Mouse (Mus musculus): ENCODE measurements around the gene Cpe. TPM values are rescaled to one million over a fixed set of nuclear protein-coding genes. Genes with fewer than 3 reads are reported as not detected.

Cpe gene
- polyA plus RNA-seq, 2 experiments: 132 to 194 TPM

DNA sequence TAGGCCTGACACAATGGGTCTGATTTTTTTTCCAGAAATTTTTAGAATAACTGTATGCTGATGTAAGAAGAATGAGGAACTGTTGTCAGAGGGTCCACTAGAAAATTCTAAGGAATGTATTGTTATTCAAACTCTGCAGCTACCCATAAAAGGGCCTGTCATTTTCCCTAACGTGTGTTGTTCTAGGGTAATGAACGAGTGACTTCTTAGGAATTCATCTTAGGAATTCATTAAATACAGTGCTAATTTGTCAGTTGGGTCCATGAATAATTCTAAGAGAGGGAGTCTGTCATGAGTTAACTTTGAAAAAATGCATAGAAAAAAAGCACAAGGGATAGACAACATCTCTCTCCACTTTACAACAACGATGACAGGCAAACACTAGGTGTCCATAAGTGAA is 110.0 kb downstream of the Cpe start:
- Histone ChIP-seq H3K27me3 (ENCODE audit: control insufficient read depth, insufficient read depth, low read length) (no peaks in the 10 kb centered on the region), H3K4me2 (replicated peaks; ENCODE audit: low read depth, low read length, severe bottlenecking) (no peak overlapping the region), H3K9me3 (ENCODE audit: control insufficient read depth, low read length) (no peaks in the 10 kb centered on the region), H3K27ac (replicated peaks; ENCODE audit: low read depth, low read length) (no peak overlapping the region), H3K4me1 (ENCODE audit: control insufficient read depth, insufficient read depth, low read length) (no peaks in the 10 kb centered on the region), H3K4me3 (replicated peaks; ENCODE audit: low read length) (no peak overlapping the region), H3K9ac (ENCODE audit: low read depth, low read length, severe bottlenecking) (no peak overlapping the region), H3K36me3 (ENCODE audit: control insufficient read depth, insufficient read depth, low read length) (no peaks in the 10 kb centered on the region)
- 42% methylated on average over 3 of the region's 3 CpGs for WGBS
- ATAC-seq (ENCODE audit: low FRiP score, low read depth): no peak
- TF ChIP-seq POLR2A (IDR thresholded peaks at IDR 0.05; ENCODE audit: borderline replicate concordance, extremely low read depth, insufficient read depth, insufficient read length): no peak
- no peak for DNase-seq (ENCODE audit: low spot score)

DNA sequence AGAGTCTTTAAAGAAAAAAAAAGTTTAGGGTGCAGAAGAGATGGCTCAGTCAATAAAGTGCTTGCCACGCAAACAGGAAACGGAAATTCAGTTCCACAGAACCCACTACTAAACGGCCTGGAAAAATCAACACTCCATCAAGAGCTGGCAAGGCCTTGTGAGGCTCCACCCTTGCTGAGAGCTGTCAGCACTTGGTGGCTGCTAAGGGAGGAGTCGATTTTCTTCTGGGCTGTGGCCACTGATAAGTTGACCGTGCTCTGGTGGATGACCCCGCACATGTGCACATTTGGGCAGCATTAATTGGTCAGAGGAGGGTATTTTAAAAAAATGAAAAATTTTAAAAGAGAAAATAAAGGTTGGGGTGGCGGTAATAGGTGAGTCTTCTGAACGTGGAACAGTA is 114.6 kb downstream of the Cpe start:
- no peak for ATAC-seq (ENCODE audit: low FRiP score, low read depth)
- Histone ChIP-seq H3K4me2 (replicated peaks; ENCODE audit: low read depth, low read length, severe bottlenecking) (no peak overlapping the region), H3K4me3 (replicated peaks; ENCODE audit: low read length) (no peak overlapping the region), H3K9ac (ENCODE audit: low read depth, low read length, severe bottlenecking) (no peak overlapping the region), H3K27me3 (ENCODE audit: control insufficient read depth, insufficient read depth, low read length) (no peaks in the 10 kb centered on the region), H3K27ac (replicated peaks; ENCODE audit: low read depth, low read length) (no peak overlapping the region), H3K36me3 (ENCODE audit: control insufficient read depth, insufficient read depth, low read length) (no peaks in the 10 kb centered on the region), H3K9me3 (ENCODE audit: control insufficient read depth, low read length) (no peaks in the 10 kb centered on the region), H3K4me1 (ENCODE audit: control insufficient read depth, insufficient read depth, low read length) (no peaks in the 10 kb centered on the region)
- 67% methylated on average over 8 of the region's 8 CpGs for WGBS
- TF ChIP-seq POLR2A (IDR thresholded peaks at IDR 0.05; ENCODE audit: borderline replicate concordance, extremely low read depth, insufficient read depth, insufficient read length): no peak
- no peak for DNase-seq (ENCODE audit: low spot score)

DNA sequence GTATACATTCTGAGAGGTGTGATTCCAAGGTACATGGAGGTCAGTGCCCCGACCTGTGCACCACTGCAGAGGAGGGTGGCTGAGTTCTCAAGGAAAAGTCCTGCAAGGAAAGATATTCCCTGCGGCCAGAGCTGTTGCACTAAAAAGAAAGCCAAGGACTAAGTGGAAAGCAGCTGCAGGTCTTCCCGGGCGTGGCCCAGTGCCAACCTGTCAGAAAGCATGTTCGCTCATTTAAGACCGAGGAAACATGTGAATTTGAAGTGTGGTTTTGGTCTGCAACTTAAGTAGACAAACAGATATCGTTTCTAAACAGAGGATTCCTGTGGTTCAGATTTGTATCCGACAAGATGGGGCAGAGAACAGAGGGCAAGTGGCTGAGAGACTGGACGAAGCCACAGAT is 117.9 kb downstream of the Cpe start:
- Histone ChIP-seq H3K4me3 (replicated peaks; ENCODE audit: low read length) (no peak overlapping the region), H3K27ac (replicated peaks; ENCODE audit: low read depth, low read length) (no peak overlapping the region), H3K36me3 (ENCODE audit: control insufficient read depth, insufficient read depth, low read length) (no peaks in the 10 kb centered on the region), H3K9me3 (ENCODE audit: control insufficient read depth, low read length) (no peaks in the 10 kb centered on the region), H3K27me3 (ENCODE audit: control insufficient read depth, insufficient read depth, low read length) (no peaks in the 10 kb centered on the region), H3K4me1 (ENCODE audit: control insufficient read depth, insufficient read depth, low read length) (no peaks in the 10 kb centered on the region), H3K9ac (ENCODE audit: low read depth, low read length, severe bottlenecking) (no peak overlapping the region), H3K4me2 (replicated peaks; ENCODE audit: low read depth, low read length, severe bottlenecking) (no peak overlapping the region)
- ATAC-seq (ENCODE audit: low FRiP score, low read depth) (no peak), DNase-seq (ENCODE audit: low spot score) (no peak)
- no peak for TF ChIP-seq POLR2A (IDR thresholded peaks at IDR 0.05; ENCODE audit: borderline replicate concordance, extremely low read depth, insufficient read depth, insufficient read length)
- 75% methylated on average over 9 of the region's 9 CpGs for WGBS

DNA sequence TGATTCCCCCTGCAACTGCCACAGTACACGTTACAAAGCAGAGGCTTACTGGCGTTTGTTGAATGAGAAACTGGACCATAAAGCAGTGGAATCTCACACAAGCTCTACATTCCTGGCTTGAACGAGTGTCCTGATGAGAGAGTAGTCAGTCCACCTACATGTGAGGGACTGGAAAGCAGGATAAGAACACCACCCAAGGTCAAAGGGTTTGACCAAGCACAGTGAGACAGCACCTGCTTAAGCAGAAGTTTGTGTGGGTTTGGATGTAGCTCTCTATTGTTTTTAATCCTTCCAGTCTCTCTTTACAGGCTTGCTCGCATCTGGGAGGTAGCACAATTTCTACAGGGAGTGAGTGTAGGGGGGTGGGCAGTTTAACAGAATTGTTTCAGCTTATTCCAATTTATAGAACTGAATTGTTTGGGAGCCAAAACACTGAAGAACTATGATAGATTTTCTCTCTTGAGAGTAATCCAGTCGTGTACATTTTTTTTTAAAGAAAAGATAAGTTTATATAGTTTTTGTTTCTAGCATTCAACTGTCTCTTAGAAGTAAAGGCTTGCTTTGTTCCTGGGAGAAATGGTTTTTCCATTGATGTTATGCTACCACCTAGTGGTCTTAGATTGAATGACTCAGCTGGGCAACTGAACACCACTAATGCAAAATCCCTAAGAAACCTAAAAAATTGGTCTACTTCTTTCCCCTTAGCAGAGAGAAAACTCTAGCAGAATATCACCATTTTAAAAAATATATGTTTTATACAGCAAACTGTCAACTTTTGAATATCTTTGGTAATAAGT is 144.6 kb downstream of the Cpe start:
- Histone ChIP-seq H3K9ac (ENCODE audit: low read depth, low read length, severe bottlenecking) (no peak overlapping the region), H3K27ac (replicated peaks; ENCODE audit: low read depth, low read length) (no peak overlapping the region), H3K27me3 (ENCODE audit: control insufficient read depth, insufficient read depth, low read length) (0 out of 2 replicates have a peak, but pooled peaks cover 5% of the 10 kb centered on the region), H3K36me3 (ENCODE audit: control insufficient read depth, insufficient read depth, low read length) (no peaks in the 10 kb centered on the region), H3K4me1 (ENCODE audit: control insufficient read depth, insufficient read depth, low read length) (no peaks in the 10 kb centered on the region), H3K9me3 (ENCODE audit: control insufficient read depth, low read length) (no peaks in the 10 kb centered on the region; the same call in 1 of the 2 replicates), H3K4me2 (replicated peaks; ENCODE audit: low read depth, low read length, severe bottlenecking) (no peak overlapping the region), H3K4me3 (replicated peaks; ENCODE audit: low read length) (no peak overlapping the region)
- WGBS: 28% methylated on average over 5 of the region's 5 CpGs
- ATAC-seq (ENCODE audit: low FRiP score, low read depth) (peak; percentile 63; the same call in 1 of the 2 replicates), DNase-seq (ENCODE audit: low spot score) (peak; percentile 78)
- no peak for TF ChIP-seq POLR2A (IDR thresholded peaks at IDR 0.05; ENCODE audit: borderline replicate concordance, extremely low read depth, insufficient read depth, insufficient read length)

DNA sequence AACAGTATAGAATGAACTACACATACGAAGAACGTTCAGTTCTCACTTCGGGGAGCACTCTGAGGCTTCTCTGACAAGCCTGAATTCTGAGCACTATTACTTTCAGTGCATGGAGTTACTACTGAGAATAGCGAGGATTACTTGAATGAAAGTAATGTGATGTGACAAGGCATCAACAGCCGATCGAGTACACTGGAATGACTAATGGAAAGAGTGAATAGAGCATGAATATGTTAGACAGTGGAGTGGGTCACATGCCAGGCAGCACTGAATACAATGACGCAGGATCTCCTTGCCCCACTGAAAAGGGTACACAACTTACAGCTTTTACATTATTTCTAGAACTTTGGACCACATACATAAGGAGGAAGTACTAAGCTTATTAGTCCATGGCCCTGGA is 149.4 kb downstream of the Cpe start:
- Histone ChIP-seq H3K9ac (ENCODE audit: low read depth, low read length, severe bottlenecking) (no peak overlapping the region), H3K4me2 (replicated peaks; ENCODE audit: low read depth, low read length, severe bottlenecking) (no peak overlapping the region), H3K36me3 (ENCODE audit: control insufficient read depth, insufficient read depth, low read length) (no peaks in the 10 kb centered on the region), H3K9me3 (ENCODE audit: control insufficient read depth, low read length) (peaks cover 5% of the 10 kb centered on the region; the same call in 1 of the 2 replicates), H3K4me3 (replicated peaks; ENCODE audit: low read length) (no peak overlapping the region), H3K27me3 (ENCODE audit: control insufficient read depth, insufficient read depth, low read length) (no peaks in the 10 kb centered on the region), H3K27ac (replicated peaks; ENCODE audit: low read depth, low read length) (no peak overlapping the region), H3K4me1 (ENCODE audit: control insufficient read depth, insufficient read depth, low read length) (peaks cover 3% of the 10 kb centered on the region; the same call in 1 of the 2 replicates)
- ATAC-seq (ENCODE audit: low FRiP score, low read depth): no peak
- no peak for TF ChIP-seq POLR2A (IDR thresholded peaks at IDR 0.05; ENCODE audit: borderline replicate concordance, extremely low read depth, insufficient read depth, insufficient read length)
- DNase-seq (ENCODE audit: low spot score): no peak
- WGBS: 92% methylated on average over 7 of the region's 7 CpGs

Other genes with a start within 250 kb of the Cpe start
- gene Msmo1, start 40.7 kb upstream of the Cpe start, polyA plus RNA-seq (2012; rRNA removed): 52.9 and 55.6 TPM in 2 replicates
- 79.5 and 99.9 TPM in 2 replicates for gene Msmo1, start 40.7 kb upstream of the Cpe start, polyA plus RNA-seq (2014; fragmentation: Nextera tagmentation; extraction: Ambion mirVana)
- gene Klhl2, start 157.0 kb upstream of the Cpe start, polyA plus RNA-seq (2012; rRNA removed): 11.7 and 12.4 TPM in 2 replicates
- 9.5 and 12.2 TPM in 2 replicates for gene Klhl2, start 157.0 kb upstream of the Cpe start, polyA plus RNA-seq (2014; fragmentation: Nextera tagmentation; extraction: Ambion mirVana)

Data from limb, embryonic 14.5 days (tissue).